Mouse (Mus musculus): Measurements from ENCODE around the gene Cacna1i. TPM values are rescaled to one million over a fixed set of nuclear protein-coding genes. Genes with fewer than 3 reads are reported as not detected.

Gene Cacna1i
- polyA plus RNA-seq, 1 experiment from 2014 or later = 0.02 TPM

GRCm38 (mm10) chr15:80278121-80278759 is 8.8 kb upstream of the Cacna1i start:
- 45% methylated on average over 5 of the region's 5 CpGs for WGBS (ENCODE audit: insufficient replicate concordance)
- no peak overlapping the region for H3K4me2 ChIP-seq
- peaks cover 64% of the 10 kb centered on the region for H3K27me3 ChIP-seq (replicated peaks)
- no peaks in the 10 kb centered on the region for H3K36me3 ChIP-seq
- ATAC-seq = no peak
- no peaks in the 10 kb centered on the region for H3K4me1 ChIP-seq
- no peaks in the 10 kb centered on the region for H3K9me3 ChIP-seq (replicated peaks)
- H3K9ac ChIP-seq = no peak overlapping the region
- no peak overlapping the region for H3K27ac ChIP-seq
- no peak overlapping the region for H3K4me3 ChIP-seq

DNA sequence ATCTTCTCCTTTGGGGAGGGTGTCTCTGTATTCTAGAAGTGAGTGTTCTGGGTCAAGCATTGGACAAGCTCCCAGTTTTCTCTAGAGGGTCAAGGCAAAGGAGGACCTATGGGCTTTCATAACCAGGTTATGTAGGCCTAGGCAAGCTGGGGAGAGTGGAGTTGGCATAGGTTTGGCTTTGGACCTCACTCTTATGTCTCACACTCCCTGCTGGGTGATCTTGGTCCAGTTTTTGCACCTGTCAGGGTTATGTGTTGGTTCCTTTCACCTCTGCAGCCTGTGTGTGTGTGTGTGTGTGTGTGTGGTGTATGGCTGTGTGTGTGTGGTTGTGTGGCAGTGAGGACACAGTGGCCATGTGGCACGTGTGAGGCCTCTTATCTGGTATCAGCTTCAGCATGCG is 8.0 kb upstream of the Cacna1i start:
- H3K9ac ChIP-seq = no peak overlapping the region
- no peaks in the 10 kb centered on the region for H3K9me3 ChIP-seq (replicated peaks)
- no peak overlapping the region for H3K4me2 ChIP-seq
- no peak overlapping the region for H3K4me3 ChIP-seq
- no peaks in the 10 kb centered on the region for H3K36me3 ChIP-seq
- H3K4me1 ChIP-seq = no peaks in the 10 kb centered on the region
- H3K27me3 ChIP-seq (replicated peaks) = peaks cover 64% of the 10 kb centered on the region
- 49% methylated on average over 2 of the region's 2 CpGs for WGBS (ENCODE audit: insufficient replicate concordance)
- no peak overlapping the region for H3K27ac ChIP-seq
- no peak for ATAC-seq

DNA sequence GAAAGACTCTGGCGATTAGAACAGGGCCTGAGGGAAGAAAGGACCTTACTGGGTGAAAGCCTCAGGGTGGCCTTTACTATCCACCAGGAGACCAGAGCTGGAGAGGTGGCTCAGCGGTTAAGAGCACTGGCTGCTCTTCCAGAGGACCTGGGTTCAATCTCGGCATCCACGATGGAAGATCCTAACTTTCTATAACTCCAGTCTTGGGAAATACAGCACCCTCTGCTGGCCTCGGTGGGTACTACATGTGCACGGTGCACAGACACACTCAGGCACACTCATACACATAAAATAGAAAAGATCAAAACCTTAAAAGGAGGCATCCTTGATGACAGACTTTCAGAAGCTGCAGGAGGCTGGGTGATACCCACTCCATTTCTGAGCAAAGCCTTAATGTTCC is 6.4 kb upstream of the Cacna1i start:
- no peak overlapping the region for H3K4me3 ChIP-seq
- H3K9me3 ChIP-seq (replicated peaks) = no peaks in the 10 kb centered on the region
- no peaks in the 10 kb centered on the region for H3K4me1 ChIP-seq
- WGBS (ENCODE audit: insufficient replicate concordance) = 19% methylated on average over 6 of the region's 6 CpGs
- peaks cover 75% of the 10 kb centered on the region for H3K27me3 ChIP-seq (replicated peaks)
- H3K9ac ChIP-seq = no peak overlapping the region
- H3K27ac ChIP-seq = no peak overlapping the region
- no peak for ATAC-seq
- no peak overlapping the region for H3K4me2 ChIP-seq
- H3K36me3 ChIP-seq = no peaks in the 10 kb centered on the region

DNA sequence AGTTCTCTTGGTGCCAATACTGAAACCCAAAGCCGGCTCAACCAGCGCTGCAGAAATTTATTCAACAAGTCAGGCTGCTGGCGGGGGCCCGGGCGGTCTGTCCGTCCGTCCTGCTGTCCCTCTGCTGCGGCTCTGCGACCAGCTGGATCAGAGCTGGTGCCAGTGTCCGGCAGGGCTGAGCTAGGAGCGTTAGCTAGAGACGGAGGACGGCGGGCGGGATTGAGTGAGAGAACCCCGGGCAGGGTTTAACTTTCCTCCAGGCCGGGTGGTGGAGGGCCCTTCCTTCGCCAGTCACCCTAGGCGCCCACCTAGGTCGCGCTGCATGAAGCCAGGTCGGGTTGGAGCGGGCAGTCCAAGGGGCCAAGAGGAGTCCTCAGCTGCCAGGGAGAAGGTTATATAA is 998 bp downstream of the Cacna1i start:
- no peak for ATAC-seq
- WGBS (ENCODE audit: insufficient replicate concordance) = 8% methylated on average over 23 of the region's 23 CpGs
- no peak overlapping the region for H3K9ac ChIP-seq
- peaks cover 12% of the 10 kb centered on the region; the same call in 1 of the 2 replicates for H3K4me1 ChIP-seq
- H3K36me3 ChIP-seq = no peaks in the 10 kb centered on the region
- peak overlapping the region; percentile 40; the same call in 1 of the 2 replicates for H3K4me3 ChIP-seq
- H3K9me3 ChIP-seq (replicated peaks) = no peaks in the 10 kb centered on the region
- no peak overlapping the region for H3K27ac ChIP-seq
- peaks cover 98% of the 10 kb centered on the region for H3K27me3 ChIP-seq (replicated peaks)
- peak overlapping the region; percentile 60 for H3K4me2 ChIP-seq

GRCm38 (mm10) chr15:80289436-80289835 is 2.4 kb downstream of the Cacna1i start:
- peak; percentile 51; the same call in 1 of the 2 replicates for ATAC-seq
- no peaks in the 10 kb centered on the region for H3K36me3 ChIP-seq
- no peak overlapping the region for H3K4me3 ChIP-seq
- H3K9me3 ChIP-seq (replicated peaks) = no peaks in the 10 kb centered on the region
- 5% methylated on average over 10 of the region's 10 CpGs for WGBS (ENCODE audit: insufficient replicate concordance)
- H3K4me2 ChIP-seq = 0 out of 2 replicates have a peak overlapping the region, but pooled peaks have one; percentile 4
- no peak overlapping the region for H3K9ac ChIP-seq
- H3K4me1 ChIP-seq = peaks cover 12% of the 10 kb centered on the region; the same call in 1 of the 2 replicates
- H3K27ac ChIP-seq = no peak overlapping the region
- H3K27me3 ChIP-seq (replicated peaks) = peaks cover 88% of the 10 kb centered on the region

- Histone ChIP-seq H3K9me3 (replicated peaks) (peaks cover 4% of the 10 kb centered on the region; the same call in 1 of the 2 replicates), H3K4me2 (no peak overlapping the region), H3K27me3 (replicated peaks) (peaks cover 33% of the 10 kb centered on the region), H3K9ac (no peak overlapping the region), H3K4me3 (no peak overlapping the region), H3K36me3 (no peaks in the 10 kb centered on the region), H3K4me1 (no peaks in the 10 kb centered on the region), H3K27ac (no peak overlapping the region)
- ATAC-seq = no peak
- 84% methylated on average over 1 of the region's 1 CpGs for WGBS (ENCODE audit: insufficient replicate concordance)
Measured at GRCm38 (mm10) chr15:80297146-80297545, 10.1 kb downstream of the Cacna1i start.

- H3K36me3 ChIP-seq = no peaks in the 10 kb centered on the region
- H3K27ac ChIP-seq = no peak overlapping the region
- no peaks in the 10 kb centered on the region for H3K9me3 ChIP-seq (replicated peaks)
- no peak overlapping the region for H3K4me3 ChIP-seq
- no peak overlapping the region for H3K4me2 ChIP-seq
- H3K4me1 ChIP-seq = no peaks in the 10 kb centered on the region
- H3K9ac ChIP-seq = no peak overlapping the region
- H3K27me3 ChIP-seq (replicated peaks) = peaks cover 27% of the 10 kb centered on the region; the same call in 1 of the 2 replicates
- ATAC-seq = no peak
- 70% methylated on average over 14 of the region's 14 CpGs for WGBS (ENCODE audit: insufficient replicate concordance)
Measured at GRCm38 (mm10) chr15:80303779-80304178, 16.7 kb downstream of the Cacna1i start.

DNA sequence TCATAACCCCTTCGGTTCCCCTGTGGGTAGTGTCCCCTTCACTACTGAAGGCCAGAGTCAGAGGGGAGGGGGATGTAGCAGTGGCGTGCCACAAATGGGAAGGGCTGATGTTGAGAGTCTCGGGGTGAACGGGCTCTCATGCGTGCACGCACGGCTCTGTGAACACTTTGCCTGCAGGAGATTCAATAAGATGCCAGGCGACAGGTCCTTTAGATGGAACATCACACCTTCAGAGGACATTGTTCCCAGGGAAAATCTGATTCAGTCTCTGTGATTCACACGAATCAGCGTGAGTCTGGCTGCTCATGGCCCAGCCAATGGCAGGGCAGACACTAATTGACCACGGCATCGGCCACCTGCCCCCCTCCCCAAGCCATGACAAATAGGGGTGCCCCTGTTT is 17.1 kb downstream of the Cacna1i start:
- H3K27me3 ChIP-seq (replicated peaks) = peaks cover 27% of the 10 kb centered on the region; the same call in 1 of the 2 replicates
- H3K4me3 ChIP-seq = no peak overlapping the region
- H3K9me3 ChIP-seq (replicated peaks) = no peaks in the 10 kb centered on the region
- no peak overlapping the region for H3K9ac ChIP-seq
- no peak overlapping the region for H3K27ac ChIP-seq
- no peaks in the 10 kb centered on the region for H3K4me1 ChIP-seq
- no peak for ATAC-seq
- no peak overlapping the region for H3K4me2 ChIP-seq
- H3K36me3 ChIP-seq = no peaks in the 10 kb centered on the region
- WGBS (ENCODE audit: insufficient replicate concordance) = 73% methylated on average over 12 of the region's 12 CpGs

DNA sequence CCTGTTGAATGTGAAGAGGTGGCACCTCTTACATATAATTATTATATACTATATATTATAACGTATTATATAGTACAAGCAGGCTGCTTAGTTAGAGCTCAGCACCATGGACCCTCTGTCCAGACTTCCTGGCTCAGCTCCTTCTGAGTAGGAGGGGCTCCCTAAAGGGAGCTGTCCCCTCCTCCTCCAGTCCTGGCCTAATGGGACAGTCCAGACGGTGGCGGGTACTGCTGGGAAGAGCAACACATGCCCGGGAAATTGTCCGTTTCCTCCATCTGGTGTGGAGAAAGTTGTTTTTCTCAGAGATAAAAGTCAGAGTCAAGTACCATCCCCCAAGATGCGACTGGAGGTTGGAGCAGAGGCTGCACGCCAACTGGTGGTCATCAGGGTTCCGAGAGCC is 19.1 kb downstream of the Cacna1i start:
- Histone ChIP-seq H3K9ac (no peak overlapping the region), H3K4me1 (no peaks in the 10 kb centered on the region), H3K36me3 (no peaks in the 10 kb centered on the region), H3K27ac (no peak overlapping the region), H3K9me3 (replicated peaks) (no peaks in the 10 kb centered on the region), H3K4me2 (no peak overlapping the region), H3K4me3 (no peak overlapping the region), H3K27me3 (replicated peaks) (peaks cover 15% of the 10 kb centered on the region; the same call in 1 of the 2 replicates)
- 28% methylated on average over 8 of the region's 8 CpGs for WGBS (ENCODE audit: insufficient replicate concordance)
- no peak for ATAC-seq

DNA sequence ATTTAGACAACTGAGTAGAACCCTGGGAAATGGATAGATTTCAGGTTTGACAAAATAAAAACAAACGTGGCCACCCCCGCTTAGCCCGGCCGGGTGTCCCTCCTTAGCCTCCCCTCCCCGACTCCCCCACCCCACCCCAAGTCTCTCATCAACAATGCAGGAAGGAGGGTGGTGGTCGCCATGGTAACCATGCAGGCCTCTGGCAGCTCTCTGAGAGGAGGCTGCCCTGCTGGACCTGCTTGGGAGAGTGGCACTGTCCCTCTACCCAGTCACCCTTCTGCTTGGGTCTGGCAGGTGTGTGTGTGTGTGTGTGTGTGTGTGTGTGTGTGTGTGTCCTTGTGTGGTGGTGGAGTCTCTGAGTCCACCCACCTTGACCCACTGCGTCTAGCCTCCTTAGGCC is 27.7 kb downstream of the Cacna1i start:
- Histone ChIP-seq H3K9me3 (replicated peaks) (no peaks in the 10 kb centered on the region), H3K9ac (no peak overlapping the region), H3K4me1 (no peaks in the 10 kb centered on the region), H3K27ac (no peak overlapping the region), H3K4me3 (no peak overlapping the region), H3K27me3 (replicated peaks) (no peaks in the 10 kb centered on the region), H3K36me3 (no peaks in the 10 kb centered on the region), H3K4me2 (no peak overlapping the region)
- WGBS (ENCODE audit: insufficient replicate concordance) = 56% methylated on average over 7 of the region's 7 CpGs
- no peak for ATAC-seq

GRCm38 (mm10) chr15:80316966-80317634 is 30.1 kb downstream of the Cacna1i start:
- Histone ChIP-seq H3K4me3 (no peak overlapping the region), H3K4me2 (no peak overlapping the region), H3K9me3 (replicated peaks) (no peaks in the 10 kb centered on the region), H3K27me3 (replicated peaks) (0 out of 2 replicates have a peak, but pooled peaks cover 4% of the 10 kb centered on the region), H3K36me3 (no peaks in the 10 kb centered on the region), H3K4me1 (no peaks in the 10 kb centered on the region), H3K27ac (no peak overlapping the region), H3K9ac (no peak overlapping the region)
- ATAC-seq = no peak
- 66% methylated on average over 6 of the region's 6 CpGs for WGBS (ENCODE audit: insufficient replicate concordance)

DNA sequence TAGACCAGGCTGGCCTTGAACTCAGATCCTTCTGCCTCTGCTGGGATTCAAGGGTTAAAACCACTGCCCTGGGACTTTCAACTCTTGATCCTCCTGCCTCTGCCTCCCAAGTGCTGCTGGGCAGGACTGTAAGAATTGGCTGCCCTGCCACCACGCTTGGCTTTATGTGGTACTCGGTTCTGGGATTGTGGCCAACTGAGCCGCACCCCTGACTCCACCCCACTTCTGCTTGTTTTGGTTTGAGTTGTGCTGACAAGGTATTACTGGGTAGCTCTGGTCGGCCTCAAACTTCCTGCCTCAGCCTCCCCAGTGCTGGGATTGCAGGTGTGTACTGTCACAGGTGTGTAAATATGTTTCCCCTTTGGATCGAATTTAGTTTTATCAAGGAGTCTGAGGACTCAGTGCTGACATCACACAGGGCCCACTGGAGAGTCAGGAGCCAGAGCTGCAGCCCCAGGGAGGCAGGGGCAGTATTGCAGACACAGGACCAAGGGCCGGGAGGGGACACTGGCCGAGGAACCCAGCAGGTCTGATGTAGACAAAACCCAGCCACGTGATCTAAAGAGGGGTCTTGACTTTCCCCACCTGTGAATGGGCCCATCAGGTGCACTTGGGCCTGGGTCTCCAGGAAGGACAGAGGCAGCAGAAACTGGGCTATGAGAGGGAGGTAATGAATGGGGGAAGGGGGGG is 30.9 kb downstream of the Cacna1i start:
- no peak overlapping the region for H3K27ac ChIP-seq
- no peak overlapping the region for H3K4me2 ChIP-seq
- H3K9me3 ChIP-seq (replicated peaks) = no peaks in the 10 kb centered on the region
- H3K36me3 ChIP-seq = no peaks in the 10 kb centered on the region
- H3K4me3 ChIP-seq = no peak overlapping the region
- H3K27me3 ChIP-seq (replicated peaks) = 0 out of 2 replicates have a peak, but pooled peaks cover 4% of the 10 kb centered on the region
- 54% methylated on average over 8 of the region's 8 CpGs for WGBS (ENCODE audit: insufficient replicate concordance)
- no peaks in the 10 kb centered on the region for H3K4me1 ChIP-seq
- no peak overlapping the region for H3K9ac ChIP-seq
- no peak for ATAC-seq
